Mouse (Mus musculus) spleen, adult 2 months (tissue): ENCODE results near the gene Mettl9.

ENCODE experiments used
- CTCF ChIP-seq: fragments of 200-500 bp; IDR thresholded peaks from 2 replicates; pipeline ENCODE4 v1.5.1; 2011; ENCODE audit warnings: mild to moderate bottlenecking, inconsistent platforms; ENCODE audit not compliant: insufficient read depth, insufficient read length, insufficient replicate concordance; ENCODE audit errors: extremely low read depth
- POLR2A ChIP-seq: fragments of 200-500 bp; IDR thresholded peaks from 2 replicates; pipeline ENCODE4 v1.6.1; 2011; ENCODE audit warnings: low read depth, low read length, inconsistent platforms

GRCm38 (mm10) chr7:121071276-121071675 lies 37.0 kb downstream of the Mettl9 start:
- TF ChIP-seq CTCF: no peak
- no peak for TF ChIP-seq POLR2A
